Mouse (Mus musculus): ENCODE results near the gene Cpa1.

DNA sequence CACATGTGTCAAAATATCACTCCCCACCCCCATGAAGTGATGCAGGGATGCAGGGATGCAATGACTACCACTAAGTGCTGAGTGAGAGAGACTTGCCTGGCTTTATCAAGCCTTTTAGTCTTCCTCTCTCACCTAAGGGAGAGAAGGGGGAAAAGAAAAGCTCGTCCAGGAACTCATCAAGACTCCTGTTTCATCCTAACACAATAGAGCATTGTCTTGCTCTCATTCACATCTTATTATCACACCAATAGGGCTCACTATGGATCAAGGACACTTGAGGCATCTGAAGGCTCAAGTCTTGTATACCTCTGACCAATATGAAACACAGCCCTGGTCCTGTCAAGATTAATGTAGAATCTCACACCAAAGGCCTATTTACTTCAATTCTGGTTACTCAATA lies 38.0 kb upstream of the Cpa1 start:
- no peak for TF ChIP-seq POLR2A (IDR thresholded peaks at IDR 0.05; ENCODE audit: control insufficient read depth in 1 of 2, insufficient read depth in 1 of 2, low read depth in 1 of 2, low read length in 2 of 2, poor library complexity in 1 of 2)
- TF ChIP-seq USF1 (IDR thresholded peaks at IDR 0.05; ENCODE audit: low read depth, low read length), result no peak
- no peak for TF ChIP-seq CTCF (IDR thresholded peaks at IDR 0.05 in 2 of 3, conservative IDR thresholded peaks at IDR 0.05 in 1 of 3; ENCODE audit: control insufficient read depth in 1 of 3, insufficient read depth in 1 of 3, low read depth in 2 of 3, low read length in 3 of 3, poor library complexity in 1 of 3, severe bottlenecking in 1 of 3)
- no peak for TF ChIP-seq POLR2AphosphoS5 (IDR thresholded peaks at IDR 0.05; ENCODE audit: borderline replicate concordance, low read depth, low read length)
- no peak for TF ChIP-seq ZC3H11A (IDR thresholded peaks at IDR 0.05; ENCODE audit: low read depth, low read length)
- no peak for TF ChIP-seq MAZ (IDR thresholded peaks at IDR 0.05; ENCODE audit: low read depth, low read length)
- TF ChIP-seq MYC (IDR thresholded peaks at IDR 0.05; ENCODE audit: low read depth, low read length), result no peak
- TF ChIP-seq ETS1 (IDR thresholded peaks at IDR 0.05; ENCODE audit: low read depth, low read length), result no peak
- TF ChIP-seq ZKSCAN1 (IDR thresholded peaks at IDR 0.05; ENCODE audit: low read depth, low read length), result no peak
- no peak for TF ChIP-seq NRF1 (IDR thresholded peaks at IDR 0.05; ENCODE audit: insufficient read depth, low read depth, low read length, poor library complexity, severe bottlenecking)
- no peak for TF ChIP-seq CHD2 (IDR thresholded peaks at IDR 0.05; ENCODE audit: low read length)
